Mouse (Mus musculus) forebrain, postnatal 0 days (tissue): ENCODE measurements around the gene Prkd2. TPM values are rescaled to one million over a fixed set of nuclear protein-coding genes. Genes with fewer than 3 reads are reported as not detected.

Source experiments
- ATAC-seq: fragments of 200-750 bp; cut with Nextera tagmentation; 2 replicates; pipeline ENCODE4 v1.8.0; 2017; ENCODE audit warnings: mild to moderate bottlenecking, moderate library complexity
- DNase-seq: peaks from one replicate; pipeline ENCODE4 v3.0.0-alpha.2; 2015
- H3K27ac ChIP-seq: fragments of 300-500 bp; sonication (generic); 2 replicates; pipeline ENCODE4 v1.5.1; 2014; ENCODE audit warnings: low read depth, mild to moderate bottlenecking, antibody characterized with exemption, low read length, moderate library complexity, mixed read lengths
- H3K27me3 ChIP-seq: fragments of 300-500 bp; sonication (generic); 2 replicates; pipeline ENCODE4 v1.6.1; 2014; ENCODE audit warnings: mild to moderate bottlenecking, low read length, mixed read lengths; ENCODE audit not compliant: insufficient read depth
- H3K36me3 ChIP-seq: fragments of 300-500 bp; sonication (generic); 2 replicates; pipeline ENCODE4 v1.6.1; 2014; ENCODE audit warnings: mild to moderate bottlenecking, moderate library complexity; ENCODE audit not compliant: insufficient read depth
- H3K4me1 ChIP-seq: fragments of 300-500 bp; sonication (generic); 2 replicates; pipeline ENCODE4 v1.6.1; 2014; ENCODE audit warnings: antibody characterized with exemption; ENCODE audit not compliant: insufficient read depth
- H3K4me2 ChIP-seq: fragments of 300-500 bp; sonication (generic); 2 replicates; pipeline ENCODE4 v1.6.1; 2014; ENCODE audit warnings: low read depth, mild to moderate bottlenecking, moderate library complexity
- H3K4me3 ChIP-seq: fragments of 300-500 bp; sonication (generic); 2 replicates; pipeline ENCODE4 v1.5.1; 2014; ENCODE audit warnings: low read depth, low read length, mixed read lengths
- H3K9ac ChIP-seq: fragments of 300-500 bp; sonication (generic); 2 replicates; pipeline ENCODE4 v1.6.1; 2014; ENCODE audit warnings: mild to moderate bottlenecking
- H3K9me3 ChIP-seq: fragments of 300-500 bp; sonication (generic); 2 replicates; pipeline ENCODE4 v1.6.1; 2016; ENCODE audit warnings: low read length
- CTCF ChIP-seq: sonication (generic); IDR thresholded peaks from 2 replicates; pipeline ENCODE4 v1.5.1; 2016; ENCODE audit warnings: antibody characterized with exemption, control low read depth, low read depth
- WGBS: fragments of 180-500 bp; shearing (Covaris S2); extraction: QIAGEN DNeasy Blood & Tissue Kit; methylation state at CpG from one replicate; pipeline ENCODE4 v1.1.7; 2014; 5-methylcytosine and 5-hydroxymethylcytosine counted together
- polyA plus RNA-seq: library from polyadenylated mRNA; unstranded; fragments of >200 nt; fragmentation: Nextera tagmentation; extraction: Ambion mirVana; gene quantifications from 2 replicates; pipeline ENCODE4 v1.2.1, GENCODE M21; 2015
- total RNA-seq: library from RNA; depleted of rRNA; stranded (reverse); fragments of >200 nt; gene quantifications from 2 replicates; pipeline ENCODE4 v1.2.3, GENCODE M21; 2014

Prkd2 gene
- total and polyA plus RNA-seq, 2 experiments from 2014 or later: 3.9 to 4.0 TPM

DNA sequence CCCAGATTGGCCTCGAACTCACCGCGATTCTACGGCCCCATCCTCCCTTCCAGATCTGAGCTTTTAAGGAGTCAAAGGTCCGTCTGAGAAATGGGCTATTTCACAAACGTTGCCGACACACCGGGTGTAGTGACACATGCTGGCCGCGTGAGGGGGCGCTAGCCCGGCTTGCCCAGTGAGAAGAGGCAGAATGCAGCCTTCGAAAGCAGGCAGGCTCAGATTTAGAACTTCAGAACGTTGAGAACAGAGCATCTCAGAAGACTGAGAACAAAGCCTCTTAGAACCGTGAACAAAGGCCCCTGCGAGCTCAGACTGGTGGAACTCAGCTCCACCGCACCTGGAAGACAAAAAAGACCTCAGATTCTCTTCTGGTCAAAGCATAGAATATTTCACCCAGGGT lies 31.5 kb downstream of the Prkd2 start:
- no peak for ATAC-seq
- H3K27me3 ChIP-seq: no peaks in the 10 kb centered on the region

DNA sequence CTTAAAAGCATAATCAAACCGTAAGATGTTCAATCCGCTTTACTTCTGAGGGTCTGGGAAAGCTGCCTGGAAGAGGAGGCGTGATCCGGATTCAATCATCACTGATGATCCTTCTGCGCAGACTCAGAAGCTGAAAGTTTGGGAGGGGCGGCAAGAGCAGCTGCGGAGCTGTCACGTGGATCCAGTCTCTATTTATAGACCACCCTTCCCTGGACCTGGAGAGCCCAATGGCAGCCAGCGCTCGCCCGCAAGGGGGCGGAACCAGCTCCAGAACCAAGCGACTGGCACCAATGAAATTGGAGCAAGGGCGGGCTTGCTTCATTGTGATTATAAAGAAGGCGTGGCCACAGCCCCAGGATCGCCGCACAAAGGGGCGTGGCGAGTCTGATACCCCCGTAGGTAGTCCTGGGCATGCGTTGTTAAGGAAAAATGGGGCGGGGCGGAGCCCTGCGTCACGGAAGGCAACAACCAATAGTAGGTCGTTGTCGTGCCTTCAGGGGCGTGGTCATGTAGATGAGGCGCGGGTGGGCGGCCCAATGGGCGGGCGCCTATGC lies 32.1 kb downstream of the Prkd2 start:
- Histone ChIP-seq H3K4me1 (peaks cover 7% of the 10 kb centered on the region; the same call in 1 of the 2 replicates), H3K4me2 (peak overlapping the region; percentile 82), H3K27ac (peak overlapping the region; percentile 89), H3K36me3 (no peaks in the 10 kb centered on the region), H3K9ac (peak overlapping the region; percentile 86), H3K4me3 (peak overlapping the region; percentile 74), H3K9me3 (no peaks in the 10 kb centered on the region), H3K27me3 (no peaks in the 10 kb centered on the region)
- ATAC-seq (peak; percentile 96), DNase-seq (peak; percentile 100)
- 1% methylated on average over 32 of the region's 33 CpGs for WGBS
- TF ChIP-seq CTCF: peak; percentile 59

More for the DNA sequence above, 31.5 kb downstream of the Prkd2 start:
- Histone ChIP-seq H3K4me3 (peak overlapping the region; percentile 45), H3K27ac (peak overlapping the region; percentile 89), H3K9ac (0 out of 2 replicates have a peak overlapping the region, but pooled peaks have one; percentile 32), H3K36me3 (no peaks in the 10 kb centered on the region), H3K4me2 (peak overlapping the region; percentile 43), H3K4me1 (peaks cover 7% of the 10 kb centered on the region; the same call in 1 of the 2 replicates), H3K9me3 (no peaks in the 10 kb centered on the region)
- peak; percentile 81 for DNase-seq
- WGBS: 4% methylated on average over 17 of the region's 17 CpGs
- TF ChIP-seq CTCF: peak; percentile 87

DNA sequence AGATGAGACGGTGACA lies 32.4 kb downstream of the Prkd2 start, which contains the start of gene Dact3:
Gene Dact3, plus strand, starts transcription at position 8 of the 16 bp plus-strand sequence.
- H3K4me1 ChIP-seq: peaks cover 7% of the 10 kb centered on the region; the same call in 1 of the 2 replicates
- DNase-seq: no peak
- no peaks in the 10 kb centered on the region for H3K9me3 ChIP-seq
- no peaks in the 10 kb centered on the region for H3K27me3 ChIP-seq
- peak within 1 kb of the TSS; percentile 86 for H3K9ac ChIP-seq
- peak within 1 kb of the TSS; percentile 74 for H3K4me3 ChIP-seq
- 0% methylated on average over 1 of the region's 1 CpGs for WGBS
- H3K4me2 ChIP-seq: peak within 1 kb of the TSS; percentile 82
- H3K27ac ChIP-seq: peak within 1 kb of the TSS; percentile 89
- TF ChIP-seq CTCF: no peak
- no peaks in the 10 kb centered on the region for H3K36me3 ChIP-seq
- no peak for ATAC-seq

DNA sequence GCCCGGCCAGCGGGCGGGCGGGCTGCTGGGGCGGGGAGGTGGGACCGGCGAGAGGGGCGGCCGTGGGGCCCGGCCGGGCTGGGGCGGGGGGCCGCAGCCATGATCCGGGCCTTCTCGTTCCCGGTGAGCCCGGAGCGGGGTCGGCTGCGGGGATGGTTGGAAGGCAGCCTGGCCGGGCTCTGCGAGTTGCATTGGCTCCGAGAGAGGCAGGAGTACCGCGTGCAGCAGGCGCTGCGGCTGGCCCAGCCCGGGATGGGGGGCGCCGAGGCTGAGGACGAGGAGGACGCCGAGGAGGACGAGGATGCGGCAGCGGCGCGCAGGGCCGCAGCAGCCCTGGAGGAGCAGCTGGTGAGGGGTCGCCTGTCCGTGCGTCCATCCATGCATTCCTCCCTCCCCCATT lies 32.6 kb downstream of the Prkd2 start:
- peaks cover 7% of the 10 kb centered on the region; the same call in 1 of the 2 replicates for H3K4me1 ChIP-seq
- H3K36me3 ChIP-seq: no peaks in the 10 kb centered on the region
- peak overlapping the region; percentile 87 for H3K27ac ChIP-seq
- H3K4me2 ChIP-seq: peak overlapping the region; percentile 82
- WGBS: 1% methylated on average over 14 of the region's 42 CpGs
- peak overlapping the region; percentile 74 for H3K4me3 ChIP-seq
- H3K9ac ChIP-seq: peak overlapping the region; percentile 86
- peak; percentile 47 for ATAC-seq
- H3K9me3 ChIP-seq: no peaks in the 10 kb centered on the region
- H3K27me3 ChIP-seq: no peaks in the 10 kb centered on the region
- DNase-seq: no peak
- no peak for TF ChIP-seq CTCF

GRCm38 (mm10) chr7:16876006-16876405 lies 33.3 kb downstream of the Prkd2 start:
- DNase-seq (no peak), ATAC-seq (no peak)
- Histone ChIP-seq H3K9me3 (no peaks in the 10 kb centered on the region), H3K27ac (no peak overlapping the region), H3K4me3 (peak overlapping the region; percentile 74), H3K4me1 (peaks cover 7% of the 10 kb centered on the region; the same call in 1 of the 2 replicates), H3K4me2 (peak overlapping the region; percentile 82), H3K36me3 (no peaks in the 10 kb centered on the region), H3K9ac (peak overlapping the region; percentile 86), H3K27me3 (no peaks in the 10 kb centered on the region)
- TF ChIP-seq CTCF: no peak
- 11% methylated on average over 11 of the region's 11 CpGs for WGBS

DNA sequence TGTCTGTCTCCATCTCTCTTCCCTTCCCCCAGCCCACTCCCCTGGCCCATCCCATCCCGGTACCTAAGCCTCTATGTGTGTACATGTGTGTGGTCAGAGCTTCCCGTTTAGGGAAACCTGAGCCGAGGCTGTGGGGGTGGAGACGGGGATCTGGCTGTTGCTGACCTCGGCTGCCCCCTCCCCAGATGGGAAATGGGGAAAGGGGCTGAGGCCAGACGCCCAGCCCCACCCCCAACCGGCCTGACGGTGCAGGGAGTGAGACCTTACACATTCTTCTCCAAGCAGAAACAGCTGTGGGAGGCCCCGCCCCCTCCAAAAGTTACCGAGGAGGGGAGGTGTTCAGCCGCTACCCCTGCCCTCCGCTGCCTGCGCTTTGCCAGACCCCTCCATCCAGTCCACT lies 33.9 kb downstream of the Prkd2 start:
- 6% methylated on average over 13 of the region's 13 CpGs for whole genome bisulfite sequencing
- H3K4me3 ChIP-seq: peak overlapping the region; percentile 74
- H3K9ac ChIP-seq: peak overlapping the region; percentile 86
- ATAC-seq: no peak
- H3K9me3 ChIP-seq: no peaks in the 10 kb centered on the region
- DNase-seq: no peak
- TF ChIP-seq CTCF: no peak
- peak overlapping the region; percentile 82 for H3K4me2 ChIP-seq
- H3K36me3 ChIP-seq: no peaks in the 10 kb centered on the region
- H3K4me1 ChIP-seq: peaks cover 7% of the 10 kb centered on the region; the same call in 1 of the 2 replicates
- no peak overlapping the region for H3K27ac ChIP-seq
- no peaks in the 10 kb centered on the region for H3K27me3 ChIP-seq

DNA sequence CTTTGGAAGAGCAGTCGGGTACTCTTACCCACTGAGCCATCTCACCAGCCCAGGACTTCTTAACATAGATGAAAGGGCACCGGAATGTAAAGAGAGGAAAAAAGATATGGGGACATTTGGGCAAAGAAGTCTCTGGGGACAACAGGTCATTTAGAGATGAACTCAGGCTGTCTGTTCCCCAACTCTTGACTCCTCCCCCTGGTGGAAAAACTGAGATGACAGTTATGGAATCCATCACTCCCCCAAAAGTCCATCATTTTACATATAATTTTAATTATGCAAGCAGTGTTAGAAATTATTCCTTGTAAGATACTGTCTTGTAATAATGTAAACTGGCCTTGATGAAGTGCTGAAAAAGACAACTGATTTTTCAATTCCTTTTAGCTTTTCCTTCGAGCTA lies 35.0 kb downstream of the Prkd2 start:
- H3K4me3 ChIP-seq: no peak overlapping the region
- no peaks in the 10 kb centered on the region for H3K9me3 ChIP-seq
- no peak for TF ChIP-seq CTCF
- no peaks in the 10 kb centered on the region for H3K27me3 ChIP-seq
- ATAC-seq (no peak), DNase-seq (no peak)
- peaks cover 7% of the 10 kb centered on the region; the same call in 1 of the 2 replicates for H3K4me1 ChIP-seq
- no peak overlapping the region for H3K27ac ChIP-seq
- no peak overlapping the region for H3K4me2 ChIP-seq
- no peak overlapping the region for H3K9ac ChIP-seq
- 87% methylated on average over 3 of the region's 3 CpGs for WGBS
- no peaks in the 10 kb centered on the region for H3K36me3 ChIP-seq
